Mouse (Mus musculus): ENCODE results near the gene Arid5b. TPM values are rescaled to one million over a fixed set of nuclear protein-coding genes. Genes with fewer than 3 reads are reported as not detected.
A peak's percentile ranks its signal among the peaks of the same experiment; 100 is the strongest.
"Not testable (repeated sequence)": the region's sequence is repeated elsewhere in the genome, so short reads cannot be mapped to it uniquely, and the experiment has no call there.

Arid5b gene
- polyA plus RNA-seq, 1 experiment from 2014 or later: 15.3 TPM

- H3K4me3 ChIP-seq (ENCODE audit: low read depth, low read length): no peak overlapping the region
- ATAC-seq (replicated peaks; ENCODE audit: low FRiP score): no peak
- no peaks in the 10 kb centered on the region for H3K27me3 ChIP-seq (replicated peaks; ENCODE audit: control insufficient read depth, insufficient read depth, low read length)
- no peaks in the 10 kb centered on the region for H3K36me3 ChIP-seq (ENCODE audit: control insufficient read depth, insufficient read depth, low read length)
- H3K9me3 ChIP-seq (ENCODE audit: control insufficient read depth, low read length): no peaks in the 10 kb centered on the region
- no peak for DNase-seq (ENCODE audit: low spot score)
- peak overlapping the region; percentile 43; the same call in 1 of the 2 replicates for H3K27ac ChIP-seq (ENCODE audit: low read depth, low read length)
- no peak overlapping the region for H3K9ac ChIP-seq (ENCODE audit: low read depth, low read length)
- no peaks in the 10 kb centered on the region; the same call in 1 of the 2 replicates for H3K4me1 ChIP-seq (replicated peaks; ENCODE audit: control insufficient read depth, insufficient read depth, low read length)
- WGBS: 66% methylated on average over 14 of the region's 14 CpGs
- no peak overlapping the region for H3K4me2 ChIP-seq
These were observed 173.4 kb downstream of the Arid5b start for GRCm38 (mm10) chr10:68104881-68105781.

- 4% methylated on average over 1 of the region's 2 CpGs for WGBS
- Histone ChIP-seq H3K36me3 (ENCODE audit: control insufficient read depth, insufficient read depth, low read length) (no peaks in the 10 kb centered on the region), H3K4me3 (ENCODE audit: low read depth, low read length) (no peak overlapping the region), H3K9me3 (ENCODE audit: control insufficient read depth, low read length) (no peaks in the 10 kb centered on the region), H3K9ac (ENCODE audit: low read depth, low read length) (no peak overlapping the region), H3K4me2 (no peak overlapping the region), H3K4me1 (replicated peaks; ENCODE audit: control insufficient read depth, insufficient read depth, low read length) (no peaks in the 10 kb centered on the region; the same call in 1 of the 2 replicates), H3K27ac (ENCODE audit: low read depth, low read length) (no peak overlapping the region; the same call in 1 of the 2 replicates), H3K27me3 (replicated peaks; ENCODE audit: control insufficient read depth, insufficient read depth, low read length) (no peaks in the 10 kb centered on the region)
- no peak for DNase-seq (ENCODE audit: low spot score)
- ATAC-seq (replicated peaks; ENCODE audit: low FRiP score): no peak
These were observed 174.1 kb downstream of the Arid5b start for GRCm38 (mm10) chr10:68104481-68104880.

GRCm38 (mm10) chr10:68103988-68104387 lies 174.6 kb downstream of the Arid5b start:
- DNase-seq (ENCODE audit: low spot score) (no peak), ATAC-seq (replicated peaks; ENCODE audit: low FRiP score) (no peak)
- no peaks in the 10 kb centered on the region for H3K9me3 ChIP-seq (ENCODE audit: control insufficient read depth, low read length)
- no peaks in the 10 kb centered on the region for H3K36me3 ChIP-seq (ENCODE audit: control insufficient read depth, insufficient read depth, low read length)
- H3K27ac ChIP-seq (ENCODE audit: low read depth, low read length): no peak overlapping the region
- H3K4me1 ChIP-seq (replicated peaks; ENCODE audit: control insufficient read depth, insufficient read depth, low read length): no peaks in the 10 kb centered on the region; the same call in 1 of the 2 replicates
- H3K4me2 ChIP-seq: no peak overlapping the region
- H3K27me3 ChIP-seq (replicated peaks; ENCODE audit: control insufficient read depth, insufficient read depth, low read length): no peaks in the 10 kb centered on the region
- H3K4me3 ChIP-seq (ENCODE audit: low read depth, low read length): no peak overlapping the region
- WGBS: 77% methylated on average over 5 of the region's 5 CpGs
- no peak overlapping the region for H3K9ac ChIP-seq (ENCODE audit: low read depth, low read length)

- 75% methylated on average over 6 of the region's 6 CpGs for WGBS
- H3K4me1 ChIP-seq (replicated peaks; ENCODE audit: control insufficient read depth, insufficient read depth, low read length): no peaks in the 10 kb centered on the region; the same call in 1 of the 2 replicates
- no peak for ATAC-seq (replicated peaks; ENCODE audit: low FRiP score)
- H3K27ac ChIP-seq (ENCODE audit: low read depth, low read length): no peak overlapping the region
- no peaks in the 10 kb centered on the region for H3K9me3 ChIP-seq (ENCODE audit: control insufficient read depth, low read length)
- H3K4me2 ChIP-seq: no peak overlapping the region
- DNase-seq (ENCODE audit: low spot score): no peak
- H3K4me3 ChIP-seq (ENCODE audit: low read depth, low read length): no peak overlapping the region
- H3K27me3 ChIP-seq (replicated peaks; ENCODE audit: control insufficient read depth, insufficient read depth, low read length): no peaks in the 10 kb centered on the region
- H3K36me3 ChIP-seq (ENCODE audit: control insufficient read depth, insufficient read depth, low read length): no peaks in the 10 kb centered on the region
- no peak overlapping the region for H3K9ac ChIP-seq (ENCODE audit: low read depth, low read length)
These were observed 175.3 kb downstream of the Arid5b start for GRCm38 (mm10) chr10:68103078-68103855.

GRCm38 (mm10) chr10:68102566-68102965 lies 176.0 kb downstream of the Arid5b start:
- no peaks in the 10 kb centered on the region for H3K27me3 ChIP-seq (replicated peaks; ENCODE audit: control insufficient read depth, insufficient read depth, low read length)
- H3K9me3 ChIP-seq (ENCODE audit: control insufficient read depth, low read length): no peaks in the 10 kb centered on the region
- DNase-seq (ENCODE audit: low spot score) (no peak), ATAC-seq (replicated peaks; ENCODE audit: low FRiP score) (no peak)
- no peak overlapping the region for H3K9ac ChIP-seq (ENCODE audit: low read depth, low read length)
- peaks cover 2% of the 10 kb centered on the region; the same call in 1 of the 2 replicates for H3K36me3 ChIP-seq (ENCODE audit: control insufficient read depth, insufficient read depth, low read length)
- H3K4me3 ChIP-seq (ENCODE audit: low read depth, low read length): no peak overlapping the region
- no peak overlapping the region for H3K27ac ChIP-seq (ENCODE audit: low read depth, low read length)
- no peaks in the 10 kb centered on the region; the same call in 1 of the 2 replicates for H3K4me1 ChIP-seq (replicated peaks; ENCODE audit: control insufficient read depth, insufficient read depth, low read length)
- 88% methylated on average over 6 of the region's 6 CpGs for WGBS
- H3K4me2 ChIP-seq: no peak overlapping the region

GRCm38 (mm10) chr10:68101251-68101650 lies 177.3 kb downstream of the Arid5b start:
- peaks cover 15% of the 10 kb centered on the region; the same call in 1 of the 2 replicates for H3K36me3 ChIP-seq (ENCODE audit: control insufficient read depth, insufficient read depth, low read length)
- no peak for ATAC-seq (replicated peaks; ENCODE audit: low FRiP score)
- WGBS: 81% methylated on average over 4 of the region's 4 CpGs
- no peaks in the 10 kb centered on the region for H3K27me3 ChIP-seq (replicated peaks; ENCODE audit: control insufficient read depth, insufficient read depth, low read length)
- no peak overlapping the region for H3K27ac ChIP-seq (ENCODE audit: low read depth, low read length)
- H3K4me2 ChIP-seq: no peak overlapping the region
- DNase-seq (ENCODE audit: low spot score): no peak
- H3K9me3 ChIP-seq (ENCODE audit: control insufficient read depth, low read length): no peaks in the 10 kb centered on the region
- no peaks in the 10 kb centered on the region; the same call in 1 of the 2 replicates for H3K4me1 ChIP-seq (replicated peaks; ENCODE audit: control insufficient read depth, insufficient read depth, low read length)
- H3K9ac ChIP-seq (ENCODE audit: low read depth, low read length): no peak overlapping the region
- no peak overlapping the region for H3K4me3 ChIP-seq (ENCODE audit: low read depth, low read length)

- peaks cover 20% of the 10 kb centered on the region; the same call in 1 of the 2 replicates for H3K36me3 ChIP-seq (ENCODE audit: control insufficient read depth, insufficient read depth, low read length)
- WGBS: 81% methylated on average over 8 of the region's 8 CpGs
These were observed 178.0 kb downstream of the Arid5b start for GRCm38 (mm10) chr10:68100506-68100905.

GRCm38 (mm10) chr10:68099801-68100200 lies 178.7 kb downstream of the Arid5b start:
- H3K9me3 ChIP-seq (ENCODE audit: control insufficient read depth, low read length); H3K4me2 ChIP-seq; ATAC-seq (replicated peaks; ENCODE audit: low FRiP score); DNase-seq (ENCODE audit: low spot score); H3K4me1 ChIP-seq (replicated peaks; ENCODE audit: control insufficient read depth, insufficient read depth, low read length); H3K27me3 ChIP-seq (replicated peaks; ENCODE audit: control insufficient read depth, insufficient read depth, low read length); H3K4me3 ChIP-seq (ENCODE audit: low read depth, low read length); H3K27ac ChIP-seq (ENCODE audit: low read depth, low read length); H3K9ac ChIP-seq (ENCODE audit: low read depth, low read length): not testable (repeated sequence)
- 90% methylated on average over 7 of the region's 7 CpGs for WGBS
- peaks cover 20% of the 10 kb centered on the region; the same call in 1 of the 2 replicates for H3K36me3 ChIP-seq (ENCODE audit: control insufficient read depth, insufficient read depth, low read length)

More at GRCm38 (mm10) chr10:68100506-68100905, 178.0 kb downstream of the Arid5b start:
- H3K27me3 ChIP-seq (replicated peaks; ENCODE audit: control insufficient read depth, insufficient read depth, low read length): no peaks in the 10 kb centered on the region
- no peak overlapping the region for H3K9ac ChIP-seq (ENCODE audit: low read depth, low read length)
- H3K4me2 ChIP-seq: no peak overlapping the region
- H3K27ac ChIP-seq (ENCODE audit: low read depth, low read length): no peak overlapping the region
- ATAC-seq (replicated peaks; ENCODE audit: low FRiP score) (no peak), DNase-seq (ENCODE audit: low spot score) (no peak)
- no peaks in the 10 kb centered on the region for H3K9me3 ChIP-seq (ENCODE audit: control insufficient read depth, low read length)
- no peaks in the 10 kb centered on the region; the same call in 1 of the 2 replicates for H3K4me1 ChIP-seq (replicated peaks; ENCODE audit: control insufficient read depth, insufficient read depth, low read length)
- H3K4me3 ChIP-seq (ENCODE audit: low read depth, low read length): no peak overlapping the region
